Mouse (Mus musculus) limb, embryonic 10.5 days (tissue): ENCODE results near the gene Timp3. TPM values are rescaled to one million over a fixed set of nuclear protein-coding genes. Genes with fewer than 3 reads are reported as not detected.

Experiments used
- DNase-seq: peaks from one replicate; pipeline ENCODE4 v3.0.0-alpha.2; 2017; ENCODE audit warnings: low spot score
- H3K27ac ChIP-seq: fragments of 300-500 bp; sonication (generic); 2 replicates; pipeline ENCODE4 v1.5.1; 2016; ENCODE audit warnings: mild to moderate bottlenecking
- H3K27me3 ChIP-seq: fragments of 300-500 bp; sonication (generic); 2 replicates; pipeline ENCODE4 v1.6.1; 2016; ENCODE audit warnings: low read depth, mild to moderate bottlenecking; ENCODE audit not compliant: poor library complexity, severe bottlenecking
- H3K36me3 ChIP-seq: fragments of 300-500 bp; sonication (generic); 2 replicates; pipeline ENCODE4 v1.6.1; 2016; ENCODE audit warnings: mild to moderate bottlenecking, moderate library complexity
- H3K4me1 ChIP-seq: fragments of 300-500 bp; sonication (generic); 2 replicates; pipeline ENCODE4 v1.6.1; 2016
- H3K4me3 ChIP-seq: fragments of 300-500 bp; sonication (generic); 2 replicates; pipeline ENCODE4 v1.5.1; 2016; ENCODE audit warnings: mild to moderate bottlenecking, moderate library complexity
- H3K9me3 ChIP-seq: fragments of 300-500 bp; sonication (generic); replicated peaks from 2 replicates; pipeline ENCODE4 v1.6.1; 2016; ENCODE audit warnings: mild to moderate bottlenecking
- WGBS: fragments of 180-500 bp; shearing (Covaris S2); methylation state at CpG from one replicate; pipeline ENCODE4 v1.1.7; 2016; 5-methylcytosine and 5-hydroxymethylcytosine counted together
- polyA plus RNA-seq: library from polyadenylated mRNA; unstranded; fragments of >200 nt; fragmentation: Nextera tagmentation; extraction: Ambion mirVana; gene quantifications from 2 replicates; pipeline ENCODE4 v1.2.1, GENCODE M21; 2016

Gene Timp3
- polyA plus RNA-seq, 1 experiment from 2014 or later: 43.5 TPM

- 81% methylated on average over 3 of the region's 3 CpGs for WGBS
- Histone ChIP-seq H3K9me3 (no peaks in the 10 kb centered on the region), H3K27me3 (no peaks in the 10 kb centered on the region), H3K27ac (no peak overlapping the region), H3K4me1 (peaks cover 13% of the 10 kb centered on the region), H3K4me3 (no peak overlapping the region), H3K36me3 (peaks cover 51% of the 10 kb centered on the region)
- no peak for DNase-seq
Observed at GRCm38 (mm10) chr10:86346235-86346840, 46.2 kb downstream of the Timp3 start.

GRCm38 (mm10) chr10:86351287-86351686 lies 51.1 kb downstream of the Timp3 start:
- H3K4me1 ChIP-seq: no peaks in the 10 kb centered on the region
- no peak for DNase-seq
- no peaks in the 10 kb centered on the region for H3K27me3 ChIP-seq
- no peak overlapping the region for H3K27ac ChIP-seq
- peaks cover 22% of the 10 kb centered on the region for H3K36me3 ChIP-seq
- H3K9me3 ChIP-seq: no peaks in the 10 kb centered on the region
- H3K4me3 ChIP-seq: no peak overlapping the region
- WGBS: 91% methylated on average over 2 of the region's 2 CpGs

GRCm38 (mm10) chr10:86352521-86352920 lies 52.3 kb downstream of the Timp3 start:
- 89% methylated on average over 3 of the region's 3 CpGs for WGBS
- Histone ChIP-seq H3K9me3 (no peaks in the 10 kb centered on the region), H3K36me3 (peaks cover 13% of the 10 kb centered on the region; the same call in 1 of the 2 replicates), H3K4me1 (no peaks in the 10 kb centered on the region), H3K27ac (no peak overlapping the region), H3K27me3 (no peaks in the 10 kb centered on the region), H3K4me3 (no peak overlapping the region)
- no peak for DNase-seq

GRCm38 (mm10) chr10:86356819-86357563 lies 56.8 kb downstream of the Timp3 start:
- WGBS: 49% methylated on average over 5 of the region's 5 CpGs
- no peak for DNase-seq
- peaks cover 16% of the 10 kb centered on the region for H3K4me1 ChIP-seq
- H3K27me3 ChIP-seq: no peaks in the 10 kb centered on the region
- H3K4me3 ChIP-seq: no peak overlapping the region
- H3K9me3 ChIP-seq: no peaks in the 10 kb centered on the region
- H3K27ac ChIP-seq: no peak overlapping the region
- H3K36me3 ChIP-seq: no peaks in the 10 kb centered on the region

GRCm38 (mm10) chr10:86358307-86358975 lies 58.3 kb downstream of the Timp3 start:
- no peak for DNase-seq
- peaks cover 16% of the 10 kb centered on the region for H3K4me1 ChIP-seq
- H3K27ac ChIP-seq: no peak overlapping the region
- WGBS: 88% methylated on average over 7 of the region's 7 CpGs
- no peaks in the 10 kb centered on the region for H3K9me3 ChIP-seq
- H3K36me3 ChIP-seq: no peaks in the 10 kb centered on the region
- H3K27me3 ChIP-seq: no peaks in the 10 kb centered on the region
- H3K4me3 ChIP-seq: no peak overlapping the region

GRCm38 (mm10) chr10:86359208-86359607 lies 59.0 kb downstream of the Timp3 start:
- H3K27ac ChIP-seq: peak overlapping the region; percentile 25; the same call in 1 of the 2 replicates
- H3K9me3 ChIP-seq: no peaks in the 10 kb centered on the region
- WGBS: 64% methylated on average over 2 of the region's 2 CpGs
- no peak for DNase-seq
- H3K36me3 ChIP-seq: no peaks in the 10 kb centered on the region
- H3K4me3 ChIP-seq: no peak overlapping the region
- no peaks in the 10 kb centered on the region for H3K27me3 ChIP-seq
- peaks cover 16% of the 10 kb centered on the region for H3K4me1 ChIP-seq

- WGBS: 40% methylated on average over 4 of the region's 4 CpGs
- peak overlapping the region; percentile 46 for H3K27ac ChIP-seq
- H3K27me3 ChIP-seq: no peaks in the 10 kb centered on the region
- H3K9me3 ChIP-seq: no peaks in the 10 kb centered on the region
- H3K4me3 ChIP-seq: no peak overlapping the region
- no peak for DNase-seq
- no peaks in the 10 kb centered on the region for H3K36me3 ChIP-seq
- H3K4me1 ChIP-seq: peaks cover 16% of the 10 kb centered on the region
Observed at GRCm38 (mm10) chr10:86359699-86360098, 59.5 kb downstream of the Timp3 start.

- Histone ChIP-seq H3K4me1 (peaks cover 38% of the 10 kb centered on the region), H3K36me3 (no peaks in the 10 kb centered on the region), H3K9me3 (no peaks in the 10 kb centered on the region), H3K27ac (no peak overlapping the region), H3K27me3 (no peaks in the 10 kb centered on the region), H3K4me3 (no peak overlapping the region)
- DNase-seq: no peak
- 85% methylated on average over 8 of the region's 8 CpGs for WGBS
Observed at GRCm38 (mm10) chr10:86363669-86364309, 63.6 kb downstream of the Timp3 start.

GRCm38 (mm10) chr10:86365632-86366092 lies 65.5 kb downstream of the Timp3 start:
- DNase-seq: no peak
- no peaks in the 10 kb centered on the region for H3K9me3 ChIP-seq
- no peaks in the 10 kb centered on the region for H3K36me3 ChIP-seq
- no peak overlapping the region for H3K27ac ChIP-seq
- peaks cover 30% of the 10 kb centered on the region for H3K4me1 ChIP-seq
- H3K27me3 ChIP-seq: no peaks in the 10 kb centered on the region
- H3K4me3 ChIP-seq: no peak overlapping the region
- WGBS: 46% methylated on average over 5 of the region's 5 CpGs

GRCm38 (mm10) chr10:86367346-86367745 lies 67.2 kb downstream of the Timp3 start:
- H3K9me3 ChIP-seq: no peaks in the 10 kb centered on the region
- DNase-seq: no peak
- H3K27me3 ChIP-seq: no peaks in the 10 kb centered on the region
- WGBS: 70% methylated on average over 4 of the region's 4 CpGs
- no peak overlapping the region for H3K4me3 ChIP-seq
- H3K36me3 ChIP-seq: no peaks in the 10 kb centered on the region
- H3K4me1 ChIP-seq: peaks cover 37% of the 10 kb centered on the region
- H3K27ac ChIP-seq: peak overlapping the region; percentile 26; the same call in 1 of the 2 replicates

- Histone ChIP-seq H3K36me3 (no peaks in the 10 kb centered on the region), H3K9me3 (no peaks in the 10 kb centered on the region), H3K27ac (no peak overlapping the region), H3K4me3 (no peak overlapping the region), H3K27me3 (no peaks in the 10 kb centered on the region), H3K4me1 (peaks cover 37% of the 10 kb centered on the region)
- no peak for DNase-seq
- WGBS: 84% methylated on average over 12 of the region's 12 CpGs
Observed at GRCm38 (mm10) chr10:86368811-86369210, 68.6 kb downstream of the Timp3 start.

- H3K9me3 ChIP-seq: no peaks in the 10 kb centered on the region
- H3K4me1 ChIP-seq: peaks cover 37% of the 10 kb centered on the region
- no peak overlapping the region for H3K4me3 ChIP-seq
- no peak for DNase-seq
- no peak overlapping the region for H3K27ac ChIP-seq
- WGBS: 78% methylated on average over 4 of the region's 4 CpGs
- H3K27me3 ChIP-seq: no peaks in the 10 kb centered on the region
- no peaks in the 10 kb centered on the region for H3K36me3 ChIP-seq
Observed at GRCm38 (mm10) chr10:86369346-86369745, 69.2 kb downstream of the Timp3 start.
